In the genomic region with DNA sequence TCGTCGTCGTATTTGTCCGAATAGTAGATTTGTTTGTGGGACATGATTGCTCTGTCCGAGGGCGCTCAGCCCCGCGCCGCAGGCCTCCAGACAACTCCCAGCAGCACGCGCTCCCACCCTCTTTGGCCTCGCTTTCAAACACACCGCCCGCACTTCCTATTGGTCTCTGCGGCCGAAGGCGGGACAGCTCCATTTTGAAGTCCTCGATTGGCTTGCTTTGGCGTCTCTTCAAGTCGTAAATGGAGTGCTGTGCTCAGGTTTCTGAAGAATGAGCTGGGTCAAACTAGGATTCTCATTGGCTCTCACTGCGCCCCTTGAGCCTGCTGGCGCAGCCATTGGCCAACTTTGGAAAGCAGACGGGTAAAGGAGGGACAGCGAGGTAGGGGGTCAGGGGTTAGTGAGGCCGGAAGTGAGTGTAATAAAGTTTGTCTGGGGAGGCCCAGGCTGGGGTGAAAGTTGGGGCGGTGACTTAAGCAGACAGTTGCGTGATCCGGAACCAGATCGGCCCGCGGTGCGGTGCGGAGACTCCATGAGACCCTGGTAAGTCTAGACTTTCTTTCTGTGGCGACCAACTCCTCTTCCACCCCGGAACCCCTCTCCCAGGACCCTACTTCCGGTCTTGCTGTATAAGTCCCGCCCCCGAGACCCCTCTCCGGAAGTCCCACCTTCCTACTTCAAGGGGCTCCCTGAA, we compare ENCODE assay signal across 8 mouse cellular contexts. TPM values are rescaled to one million over a fixed set of nuclear protein-coding genes. Genes with fewer than 3 reads are reported as not detected.
A peak's percentile ranks its signal among the peaks of the same experiment; 100 is the strongest.
DNase-seq lines count a peak whose midpoint lies in the region; ATAC-seq and TF ChIP-seq lines count a peak whose summit lies in the region.

Cks1b (minus strand) TSS at position 214 of the 691 bp plus-strand sequence.
Shc1 (plus strand) TSS at position 274 of the 691 bp plus-strand sequence.

- peak within 1 kb of the TSS; percentile 96 for H3K27ac ChIP-seq in ES-E14 (ENCODE audit: insufficient read depth, low read depth, low read length, poor library complexity, severe bottlenecking)
- peak within 1 kb of the TSS; percentile 87 for H3K27ac ChIP-seq in forebrain, embryonic 15.5 days (replicated peaks)

- H3K4me1 ChIP-seq in ES-E14 (ENCODE audit: control insufficient read depth in 2 of 2, insufficient read depth in 2 of 2, low read length in 2 of 2, poor library complexity in 1 of 2), result peaks cover 12 to 13% of the 10 kb centered on the region in 2 experiments; a peak in 3 of 4 replicates
- peaks cover 43% of the 10 kb centered on the region for H3K4me1 ChIP-seq in forebrain, embryonic 15.5 days
- peaks cover 3% of the 10 kb centered on the region; the same call in 1 of the 2 replicates for H3K4me1 ChIP-seq in lung, adult 2 months (ENCODE audit: control insufficient read depth, insufficient read depth, low read length)

- H3K9ac ChIP-seq in ES-E14 (ENCODE audit: insufficient read depth, low read depth, low read length, poor library complexity, severe bottlenecking), result peak within 1 kb of the TSS; percentile 94
- peak within 1 kb of the TSS; percentile 48 for H3K9ac ChIP-seq in forebrain, embryonic 15.5 days (replicated peaks)

- no peak for TF ChIP-seq CTCF in lung, adult 2 months (IDR thresholded peaks at IDR 0.05; ENCODE audit: insufficient read depth, low read length)

- intact Hi-C loops in heart, postnatal 25 days (cut with DNase I), result no loop called here

- in situ Hi-C loops in ES-E14 (cut with MboI; ENCODE audit: low sequenced_read_pairs in 2 of 2, unreplicated experiment in 2 of 2), result no loop called here

- H3K27me3 ChIP-seq in forebrain, embryonic 15.5 days, result no peaks in the 10 kb centered on the region

- peak within 1 kb of the TSS; percentile 87 to 98 for H3K4me3 ChIP-seq in ES-E14 (ENCODE audit: insufficient read depth in 1 of 2, low read depth in 1 of 2, low read length in 2 of 2, poor library complexity in 1 of 2, severe bottlenecking in 1 of 2)
- peak within 1 kb of the TSS; percentile 58 for H3K4me3 ChIP-seq in forebrain, embryonic 15.5 days
- H3K4me3 ChIP-seq in lung, adult 2 months (replicated peaks; ENCODE audit: extremely low read depth, low read depth, low read length), result peak within 1 kb of the TSS; percentile 89

- TF ChIP-seq POLR2A in lung, adult 2 months (IDR thresholded peaks at IDR 0.05; ENCODE audit: borderline replicate concordance, extremely low read depth, low read depth, low read length), result peak; percentile 69; the same call in 1 of the 2 replicates

- H3K9me3 ChIP-seq in ES-E14 (ENCODE audit: control insufficient read depth, insufficient read depth, low read depth, low read length), result no peaks in the 10 kb centered on the region
- no peaks in the 10 kb centered on the region for H3K9me3 ChIP-seq in forebrain, embryonic 15.5 days

- under 1% methylated on average over 39 of the region's 39 CpGs for WGBS in forebrain, embryonic 15.5 days
- under 1% methylated on average over 39 of the region's 39 CpGs for WGBS in lung, adult 2 months

- peak; percentile 96 for DNase-seq in ES-E14 (ENCODE audit: low read depth, low spot score)
- peak; percentile 93 for DNase-seq in cerebellum, adult 11-12 months
- peak; percentile 97 for DNase-seq in heart, postnatal 25 days (ENCODE audit: low spot score)
- peak; percentile 92 to 96 for DNase-seq in layer of hippocampus, adult 18-20 months (ENCODE audit: low spot score in 2 of 2)
- DNase-seq in lung, adult 2 months, result peak; percentile 91
- peak; percentile 91 to 97 for DNase-seq in thymus, adult 18-20 months

- H3K36me3 ChIP-seq in ES-E14 (ENCODE audit: control insufficient read depth, insufficient read depth, low read length, poor library complexity, severe bottlenecking), result peaks cover 22% of the 10 kb centered on the region
- H3K36me3 ChIP-seq in forebrain, embryonic 15.5 days, result peaks cover 20% of the 10 kb centered on the region

- H3K4me2 ChIP-seq in forebrain, embryonic 15.5 days (replicated peaks), result peak within 1 kb of the TSS; percentile 85

- peak; percentile 95 for ATAC-seq in forebrain, embryonic 15.5 days (replicated peaks)
- peak; percentile 91 for ATAC-seq in neutrophil, adult 5-6 weeks (ENCODE audit: extremely low read depth, insufficient number of reproducible peaks, low FRiP score, poor library complexity, severe bottlenecking)

TF ChIP-seq in ES-E14, 5 proteins besides CTCF, POLR2A, EP300 and RAD21:
- peak; percentile 57; the same call in 1 of the 2 replicates for TF ChIP-seq HCFC1 (IDR thresholded peaks at IDR 0.05; ENCODE audit: borderline replicate concordance, insufficient read depth, low read length)
- no peak for TF ChIP-seq MAFK (IDR thresholded peaks at IDR 0.05; ENCODE audit: insufficient read depth, low read depth, low read length)
- TF ChIP-seq CHD2 (IDR thresholded peaks at IDR 0.05; ENCODE audit: low read depth, low read length), result peak; percentile 45; the same call in 1 of the 2 replicates

RNA-seq across cellular contexts. Expression of gene Cks1b, which starts in this region (rescaled TPM):
- 162 and 190 TPM in 2 replicates for total RNA-seq in ES-E14 (2012; rRNA removed)
- polyA plus RNA-seq in forebrain, embryonic 15.5 days (2015; fragmentation: Nextera tagmentation; extraction: Ambion mirVana), result 165 and 196 TPM in 2 replicates
- total RNA-seq in heart, postnatal 25 days (2021), result 1 to 10 TPM; 4.1 to 4.7 TPM
- total RNA-seq in layer of hippocampus, adult 18-20 months (2021), result 1 to 10 TPM; 2.3 to 2.4 TPM
- 6.7 and 11.7 TPM in 2 replicates for polyA plus RNA-seq in lung, adult 2 months (2012; rRNA removed)
- 1.6 and 2.4 TPM in 2 replicates for total RNA-seq in neutrophil, adult 5-6 weeks (2017)

RNA-seq across cellular contexts. Expression of gene Shc1, which starts in this region (rescaled TPM):
- total RNA-seq in ES-E14 (2012; rRNA removed), result 66.9 and 72.0 TPM in 2 replicates
- 14.3 and 15.8 TPM in 2 replicates for polyA plus RNA-seq in forebrain, embryonic 15.5 days (2015; fragmentation: Nextera tagmentation; extraction: Ambion mirVana)
- total RNA-seq in heart, postnatal 25 days (2021), result 10 to 100 TPM; 35.7 to 35.8 TPM
- 10 to 100 TPM; 11.5 to 12.8 TPM for total RNA-seq in layer of hippocampus, adult 18-20 months (2021)
- polyA plus RNA-seq in lung, adult 2 months (2012; rRNA removed), result 69.8 and 84.6 TPM in 2 replicates
- 51.4 and 58.1 TPM in 2 replicates for total RNA-seq in neutrophil, adult 5-6 weeks (2017)

Comparison
In these comparisons a context has a peak if more than half of its experiments do, and no peak if none do; other contexts are left out.
1. Peak in every context shown above with its lines: DNase-seq, ATAC-seq, H3K4me3 ChIP-seq and H3K27ac ChIP-seq.
2. RNA of gene Cks1b (total RNA-seq): 162 to 190 TPM in ES-E14; 4.1 to 4.7 TPM in heart, postnatal 25 days, 1.6 to 2.4 TPM in neutrophil, adult 5-6 weeks and 2.3 to 2.4 TPM in layer of hippocampus, adult 18-20 months; every median in the first group is over 10 times any median in the second.
3. RNA of gene Cks1b (polyA plus RNA-seq): 165 to 196 TPM in forebrain, embryonic 15.5 days; 6.7 to 11.7 TPM in lung, adult 2 months; every median in the first group is over 10 times any median in the second.